Mouse (Mus musculus) liver, postnatal 0 days (tissue): ENCODE data around the gene Lrrc39.

Experiments
- CTCF ChIP-seq: sonication (generic); IDR thresholded peaks from 2 replicates; pipeline ENCODE4 v1.5.1; 2016; ENCODE audit warnings: antibody characterized with exemption, low read depth
- EP300 ChIP-seq: IDR thresholded peaks from 2 replicates; pipeline ENCODE4 v1.6.1; 2016; ENCODE audit warnings: antibody characterized with exemption, low read depth, mild to moderate bottlenecking

DNA sequence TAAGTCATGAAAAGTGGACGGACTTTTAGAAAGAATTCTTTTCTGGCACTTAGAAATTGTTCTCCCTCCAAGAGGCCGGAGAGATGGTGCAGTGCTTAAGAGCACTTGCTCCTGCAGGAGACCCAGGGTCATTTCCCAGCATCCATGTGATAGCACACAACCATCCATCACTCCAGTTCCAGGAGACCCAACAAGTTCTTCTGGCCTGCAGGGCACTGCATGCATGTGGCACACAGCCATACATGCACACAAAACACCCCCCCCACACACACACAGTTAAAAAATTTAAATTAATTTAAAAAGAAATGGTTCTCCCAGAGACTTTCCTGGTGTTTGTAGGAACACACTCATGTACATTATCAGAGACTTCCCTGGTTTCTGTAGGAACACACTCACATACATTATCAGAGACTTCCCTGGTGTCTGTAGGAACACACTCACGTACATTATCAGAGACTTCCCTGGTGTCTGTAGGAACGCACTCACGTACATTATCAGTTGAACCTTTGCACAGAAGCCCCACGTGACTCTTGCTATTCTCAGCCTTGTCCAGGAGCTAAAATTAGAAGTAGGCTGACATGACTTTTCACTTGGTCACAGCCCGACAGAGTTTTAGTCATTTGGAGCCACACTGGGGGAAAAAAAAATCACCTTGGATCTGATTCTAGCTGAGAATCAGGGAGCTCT lies at the start of gene Lrrc39:
- TF ChIP-seq CTCF (no peak), EP300 (peak; percentile 95)
